Mouse (Mus musculus): ENCODE data around the gene Gm4969. TPM values are rescaled to one million over a fixed set of nuclear protein-coding genes. Genes with fewer than 3 reads are reported as not detected.

The Gm4969 gene
- under 1 TPM; 0.33 to 0.71 TPM for total RNA-seq (2021)
- long read RNA-seq, experiment 1, result 0 reads
- long read RNA-seq, experiment 2, result 0 reads

DNA sequence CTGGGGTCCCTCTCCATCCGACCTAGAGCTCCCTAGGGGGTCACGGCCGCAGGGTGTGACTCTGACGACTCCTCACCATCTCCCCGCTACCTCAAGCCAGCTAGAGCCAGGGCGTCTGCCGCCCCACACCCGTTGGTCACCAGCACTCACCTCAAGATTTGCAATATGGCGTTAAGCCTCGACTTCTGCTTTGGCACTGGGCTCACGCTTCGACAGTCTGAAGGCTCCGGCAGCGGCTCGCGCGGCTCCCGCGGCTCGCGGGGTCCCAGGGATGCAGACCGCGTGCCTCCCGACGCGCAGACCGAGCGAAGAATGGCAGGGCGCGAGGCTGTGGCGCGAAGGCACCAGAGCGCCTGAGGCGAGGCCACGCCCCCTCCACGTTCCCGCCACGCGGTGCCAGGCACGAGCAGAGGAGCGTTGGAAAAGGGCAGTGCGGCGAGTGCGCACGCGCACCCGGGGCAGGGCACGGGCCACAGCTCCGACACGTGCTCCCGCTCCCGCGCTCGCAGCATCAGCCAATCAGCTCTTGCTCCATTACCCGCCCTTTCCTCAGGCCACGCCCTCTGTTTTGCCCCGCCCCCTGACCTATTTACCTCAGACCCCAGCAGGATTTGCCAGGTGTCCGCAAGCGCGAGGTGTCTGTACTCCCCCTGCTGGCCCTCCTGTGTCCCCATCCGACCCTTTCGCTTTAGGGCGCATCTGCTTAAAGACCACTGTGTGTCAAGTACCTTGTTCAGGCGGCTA is at the start of gene Gm4969:
TSS of gene Gm4969 (minus strand) at position 341 of the 744 bp plus-strand sequence.
- Histone ChIP-seq H3K4me3 (peak within 1 kb of the TSS; percentile 44), H3K27ac (no peak within 1 kb of the TSS)
- DNase-seq (ENCODE audit: low spot score in 2 of 2), result peak in 1 of 2 experiments; percentile 53
- TF ChIP-seq CTCF (conservative IDR thresholded peaks at IDR 0.05), result peak; percentile 49

DNA sequence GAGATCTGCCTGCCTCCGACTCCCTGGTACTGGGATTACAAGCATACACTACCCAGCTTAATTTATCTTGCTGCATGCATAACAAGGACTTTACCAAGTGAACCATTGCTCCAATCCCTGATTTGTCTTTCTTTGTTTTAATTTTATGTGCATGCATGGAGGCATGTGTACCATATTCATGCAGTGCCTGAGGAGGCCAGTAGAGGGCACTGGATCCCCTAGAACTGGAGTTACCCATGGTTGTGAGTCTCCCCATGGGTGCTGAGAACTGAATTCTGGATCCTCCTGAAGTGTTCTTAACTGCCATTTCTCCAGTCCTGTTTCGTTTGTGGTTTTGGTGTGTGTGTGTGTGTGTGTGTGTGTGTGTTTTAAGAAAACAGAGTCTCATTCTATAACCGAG is 48.8 kb upstream of the Gm4969 start:
- Histone ChIP-seq H3K27ac (no peak overlapping the region), H3K4me3 (no peak overlapping the region)
- TF ChIP-seq CTCF (conservative IDR thresholded peaks at IDR 0.05), result peak; percentile 45
- no peak for DNase-seq (ENCODE audit: low spot score in 2 of 2)

DNA sequence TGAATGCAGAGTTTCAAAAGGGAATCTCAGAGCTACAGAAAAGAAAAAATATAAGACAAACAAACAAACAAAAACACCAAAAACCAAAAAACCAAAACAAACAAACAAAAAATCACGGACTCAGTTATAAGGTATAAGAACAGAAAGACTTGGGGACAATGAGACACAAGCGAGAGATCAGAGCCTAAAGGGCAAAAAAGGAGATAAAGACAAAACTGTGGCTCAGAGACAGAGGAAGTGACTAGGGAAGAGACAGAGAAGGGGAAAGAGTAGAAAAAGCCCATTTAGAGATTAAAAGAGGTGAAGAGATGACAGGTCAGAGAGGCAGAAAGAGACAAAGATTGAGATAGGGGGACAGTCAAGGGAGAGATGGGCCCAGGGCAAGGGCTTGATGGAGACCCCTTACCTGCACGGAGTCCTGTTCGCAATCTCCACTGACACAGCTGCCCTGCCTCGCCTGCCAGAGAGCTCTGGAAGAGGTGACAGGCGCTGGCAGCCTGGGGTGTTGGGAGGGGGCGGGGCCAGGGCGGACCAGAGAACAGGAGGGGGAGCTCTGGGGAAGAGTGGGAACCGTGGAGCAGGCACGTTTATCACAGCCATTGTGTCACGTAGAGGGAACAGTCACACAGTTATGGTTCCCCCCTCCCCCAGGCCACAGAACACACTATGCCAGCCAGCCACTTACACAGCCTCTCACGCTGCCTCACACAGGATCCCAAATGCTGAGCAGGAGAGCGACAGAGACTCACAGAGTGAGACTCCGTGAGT is 47.7 kb upstream of the Gm4969 start, which contains the start of gene Gipr:
TSS of gene Gipr (minus strand) at position 472 of the 768 bp plus-strand sequence.
- Histone ChIP-seq H3K27ac (no peak within 1 kb of the TSS), H3K4me3 (no peak within 1 kb of the TSS)
- TF ChIP-seq CTCF (conservative IDR thresholded peaks at IDR 0.05), result no peak
- DNase-seq (ENCODE audit: low spot score in 2 of 2), result no peak

DNA sequence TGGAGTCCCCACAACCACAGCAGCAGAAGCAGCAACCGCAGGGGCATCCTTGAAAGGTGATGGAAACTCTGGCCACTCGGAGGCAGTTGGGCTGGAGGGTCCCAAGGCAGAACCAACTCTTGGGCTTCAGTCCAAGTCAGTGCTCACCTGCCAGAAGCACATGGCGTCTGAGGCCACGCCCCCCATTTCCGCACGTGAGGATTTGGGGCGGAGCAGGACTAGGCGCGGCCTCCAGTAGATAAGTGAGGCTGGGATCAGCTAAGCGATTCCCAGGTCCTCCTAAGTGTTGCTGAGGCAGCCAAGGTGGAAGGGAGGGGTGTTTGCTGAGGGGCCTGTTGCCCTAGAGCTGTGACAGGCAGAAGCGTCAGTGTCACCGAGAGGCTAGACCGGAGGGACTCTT is 46.8 kb upstream of the Gm4969 start:
- no peak for DNase-seq (ENCODE audit: low spot score in 2 of 2)
- TF ChIP-seq CTCF (conservative IDR thresholded peaks at IDR 0.05), result no peak
- H3K27ac ChIP-seq, result no peak overlapping the region
- H3K4me3 ChIP-seq, result no peak overlapping the region

DNA sequence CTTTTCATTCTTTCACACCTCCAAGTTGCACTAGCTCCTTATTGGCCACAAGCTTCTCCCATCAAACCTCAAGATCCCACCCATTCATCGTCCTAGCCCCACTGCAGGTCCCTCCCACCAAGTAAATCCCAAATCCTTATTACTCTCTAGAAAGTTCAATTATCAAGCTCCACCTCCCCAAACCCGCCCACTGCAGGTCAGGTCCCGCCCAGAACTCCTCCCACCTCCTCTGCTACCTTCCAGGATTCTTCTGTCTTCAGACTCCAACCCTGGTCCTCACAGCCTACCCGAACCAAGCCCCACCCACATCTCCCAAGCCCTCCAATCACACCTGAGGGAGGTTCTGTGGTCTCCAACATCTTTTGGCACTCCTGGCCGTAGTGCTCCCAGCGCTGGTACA is 46.0 kb upstream of the Gm4969 start:
- Histone ChIP-seq H3K4me3 (no peak overlapping the region), H3K27ac (no peak overlapping the region)
- DNase-seq (ENCODE audit: low spot score in 2 of 2), result no peak
- no peak for TF ChIP-seq CTCF (conservative IDR thresholded peaks at IDR 0.05)

DNA sequence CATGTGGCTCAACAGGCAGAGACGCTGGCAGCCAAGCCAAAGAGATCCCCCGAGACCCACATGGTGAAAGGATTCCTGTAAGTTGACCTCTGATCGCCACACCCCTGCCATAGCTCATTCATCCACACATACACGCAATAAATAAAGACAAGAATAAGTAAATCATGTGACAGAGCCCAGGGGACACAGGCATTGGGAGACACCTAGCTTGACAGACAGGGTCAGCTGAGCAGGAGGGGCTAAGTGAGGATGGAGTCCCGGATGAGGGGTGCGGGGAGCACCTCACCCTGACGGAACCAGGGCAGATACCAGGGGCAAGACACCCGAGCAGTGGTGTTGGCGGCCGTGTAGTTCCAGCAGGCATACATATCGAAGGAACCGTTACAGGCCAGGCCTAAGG is 45.6 kb upstream of the Gm4969 start:
- DNase-seq (ENCODE audit: low spot score in 2 of 2), result no peak
- H3K4me3 ChIP-seq, result no peak overlapping the region
- H3K27ac ChIP-seq, result no peak overlapping the region
- TF ChIP-seq CTCF (conservative IDR thresholded peaks at IDR 0.05), result no peak

DNA sequence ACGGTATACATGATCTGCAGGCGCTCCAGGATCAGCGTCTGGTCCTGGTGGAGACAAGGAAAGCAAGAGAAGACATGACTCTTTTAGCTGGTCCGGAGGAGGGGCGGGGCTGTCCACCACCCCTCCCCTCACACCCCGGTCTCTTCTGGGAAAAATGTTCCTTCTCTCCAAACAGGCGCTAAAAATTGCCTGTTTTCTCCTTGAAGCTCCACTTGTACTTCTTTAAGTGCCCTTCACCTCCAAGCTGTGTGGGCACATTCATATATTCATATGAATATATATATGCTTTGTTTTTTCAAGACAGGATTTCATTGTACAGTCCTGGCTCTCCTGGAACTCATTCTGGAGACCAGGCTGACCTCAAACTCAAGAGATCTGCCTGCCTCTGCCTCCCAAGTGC is 44.8 kb upstream of the Gm4969 start:
- Histone ChIP-seq H3K27ac (no peak overlapping the region), H3K4me3 (no peak overlapping the region)
- TF ChIP-seq CTCF (conservative IDR thresholded peaks at IDR 0.05), result no peak

DNA sequence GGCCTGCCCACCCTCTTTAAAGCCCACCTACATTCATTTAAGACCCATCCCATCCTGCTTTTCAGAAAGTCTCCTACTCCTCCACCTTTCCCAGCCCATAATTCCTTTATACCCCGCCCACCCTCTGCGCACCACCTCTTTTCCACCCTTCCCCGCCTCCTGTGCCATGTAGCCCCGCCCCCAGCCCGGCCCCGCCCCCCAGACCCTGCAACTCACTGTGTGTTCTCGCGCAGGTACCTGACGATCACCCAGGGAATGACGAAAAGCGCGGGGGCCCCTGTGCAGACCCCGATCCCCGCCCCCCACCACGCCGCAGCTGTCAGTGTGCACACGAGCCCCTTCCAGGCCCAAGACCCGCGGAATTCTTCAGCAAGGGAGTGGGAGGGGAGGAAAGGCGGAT is 41.9 kb upstream of the Gm4969 start:
- TF ChIP-seq CTCF (conservative IDR thresholded peaks at IDR 0.05), result no peak
- no peak overlapping the region for H3K27ac ChIP-seq
- H3K4me3 ChIP-seq, result peak overlapping the region; percentile 22; the same call in 1 of the 2 replicates
- DNase-seq (ENCODE audit: low spot score in 2 of 2), result no peak

More for the DNA sequence above, 44.8 kb upstream of the Gm4969 start:
- no peak for DNase-seq (ENCODE audit: low spot score in 2 of 2)

DNA sequence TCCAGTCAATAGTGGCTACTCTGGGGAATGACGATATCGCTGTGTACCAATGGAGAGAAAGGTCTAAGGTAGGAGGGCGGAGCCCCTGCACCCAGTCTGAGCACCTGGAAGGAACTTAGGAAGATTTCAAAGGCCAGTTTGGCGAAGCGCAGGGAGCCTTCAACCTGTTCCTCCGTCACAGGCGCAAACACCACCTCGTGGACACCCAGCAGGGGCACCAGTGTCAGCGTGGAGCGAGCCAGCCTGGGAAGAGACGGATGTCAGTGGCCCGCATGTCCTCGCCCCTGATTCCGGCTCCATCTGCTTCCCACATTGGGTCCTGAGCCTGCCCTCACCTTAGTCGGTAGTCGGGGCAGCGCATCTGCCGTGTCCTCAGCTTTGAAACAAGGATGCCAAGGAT is 41.2 kb upstream of the Gm4969 start:
- Histone ChIP-seq H3K4me3 (no peak overlapping the region), H3K27ac (no peak overlapping the region)
- TF ChIP-seq CTCF (conservative IDR thresholded peaks at IDR 0.05), result no peak
- DNase-seq (ENCODE audit: low spot score in 2 of 2), result no peak

DNA sequence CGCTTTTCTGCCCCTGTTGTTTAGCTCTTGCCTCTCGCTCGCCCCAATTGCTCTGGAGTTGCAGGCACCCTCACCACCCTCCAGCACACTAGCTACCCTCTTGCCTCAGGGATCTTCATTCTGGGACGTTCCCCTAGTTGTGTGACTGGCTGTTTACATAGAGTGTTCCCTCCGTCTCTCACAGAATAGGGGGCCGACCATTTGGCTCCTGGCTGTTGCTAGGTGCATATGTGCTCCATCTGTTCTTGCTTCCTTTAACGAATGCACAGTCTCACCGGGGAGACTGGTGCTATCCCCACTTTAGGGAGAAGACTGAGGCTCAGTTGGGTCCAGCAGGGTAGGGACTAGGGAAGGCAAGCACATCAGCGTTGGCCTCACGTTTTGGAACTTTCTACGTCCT is 40.4 kb upstream of the Gm4969 start:
- no peak for DNase-seq (ENCODE audit: low spot score in 2 of 2)

DNA sequence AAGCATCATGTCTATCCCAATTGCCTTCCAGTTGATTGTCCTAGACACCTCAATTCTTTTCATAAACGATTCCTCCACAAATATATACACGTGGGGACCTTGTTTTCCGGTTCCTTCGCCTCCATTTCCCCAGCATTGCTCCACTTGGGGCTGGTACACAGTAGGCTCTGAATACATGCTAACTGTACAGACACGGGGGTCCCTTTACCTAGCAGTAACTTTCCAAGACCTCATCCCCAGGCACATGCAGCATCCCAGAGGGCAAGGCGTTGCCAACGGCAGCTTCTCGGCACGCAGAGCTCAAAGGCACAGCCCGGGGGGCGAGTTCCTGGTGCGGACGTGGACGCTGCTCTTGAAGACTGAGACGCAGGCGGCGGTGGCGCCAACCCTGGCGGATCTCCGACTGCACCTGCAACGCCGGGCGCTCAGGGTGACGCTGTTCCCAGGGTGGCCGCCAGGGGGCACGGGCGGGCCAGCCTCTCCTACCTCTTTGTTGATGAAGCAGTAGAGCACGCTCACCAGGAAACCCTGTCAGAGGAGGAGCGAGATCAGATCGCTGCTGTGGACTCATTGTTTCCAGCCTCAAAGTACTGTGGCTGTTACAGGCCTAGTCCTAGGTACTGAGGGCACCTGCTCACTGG is 39.1 kb upstream of the Gm4969 start:
- TF ChIP-seq CTCF (conservative IDR thresholded peaks at IDR 0.05), result peak; percentile 99
- Histone ChIP-seq H3K4me3 (peak overlapping the region; percentile 10; the same call in 1 of the 2 replicates), H3K27ac (peak overlapping the region; percentile 73)
- peak; percentile 89 to 96 for DNase-seq (ENCODE audit: low spot score in 2 of 2)

More for the DNA sequence above, 40.4 kb upstream of the Gm4969 start:
- TF ChIP-seq CTCF (conservative IDR thresholded peaks at IDR 0.05), result no peak
- Histone ChIP-seq H3K4me3 (no peak overlapping the region), H3K27ac (no peak overlapping the region)

DNA sequence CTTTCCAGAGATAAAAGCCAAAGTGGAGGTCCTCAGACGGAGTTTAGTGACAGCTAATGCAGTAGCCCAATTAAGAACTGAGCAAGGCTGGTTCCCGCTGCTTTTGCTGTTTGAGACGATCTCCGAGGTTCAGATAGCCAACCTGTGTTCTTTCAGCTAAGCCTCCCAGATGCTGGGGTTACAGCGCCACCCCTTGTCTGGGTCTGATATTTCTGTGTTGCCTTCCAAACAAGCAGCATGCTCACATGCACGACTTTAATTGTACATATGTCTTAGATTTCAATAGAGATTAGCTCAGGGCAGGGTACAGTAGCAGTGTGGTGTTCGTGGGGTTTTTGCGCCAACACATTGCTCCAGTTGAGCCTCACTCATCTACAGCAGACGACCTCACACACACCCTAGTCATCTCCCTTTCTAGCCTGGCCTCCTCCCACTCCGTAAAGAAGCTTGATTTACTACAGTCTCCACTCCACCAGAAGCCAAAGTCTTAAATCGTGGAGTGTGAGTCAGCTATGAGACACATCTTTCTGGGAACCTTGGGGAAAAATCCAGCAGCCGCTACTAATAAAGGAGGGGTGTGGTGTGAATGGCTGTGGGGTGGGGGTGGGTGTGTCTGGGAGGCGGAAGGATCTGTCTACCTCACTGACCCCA is 37.8 kb upstream of the Gm4969 start:
- peak in 1 of 2 experiments; percentile 53 for DNase-seq (ENCODE audit: low spot score in 2 of 2)
- peak; percentile 71 for TF ChIP-seq CTCF (conservative IDR thresholded peaks at IDR 0.05)
- Histone ChIP-seq H3K27ac (no peak overlapping the region), H3K4me3 (no peak overlapping the region)

Data from layer of hippocampus, adult 2 months (tissue).